ENCODE assay signal across 11 mouse cellular contexts in genomic region chr4:139827501-139828282, GRCm38 (mm10). TPM values are rescaled to one million over a fixed set of nuclear protein-coding genes. Genes with fewer than 3 reads are reported as not detected.
A peak's percentile ranks its signal among the peaks of the same experiment; 100 is the strongest.
DNase-seq lines count a peak whose midpoint lies in the region; ATAC-seq and TF ChIP-seq lines count a peak whose summit lies in the region.
"Had no signal": no experiment of that assay in that cellular context is flagged by ENCODE, and none has a peak within 500 bp of the region (broad histone marks: within the 10 kb centered on the region; RNA-seq: fewer than 3 reads in every experiment).

No protein-coding gene starts in this region.

- TF ChIP-seq CTCF in intestine, postnatal 0 days (IDR thresholded peaks at IDR 0.05; ENCODE audit: low read depth), result no peak

- H3K9me3 ChIP-seq in intestine, postnatal 0 days (ENCODE audit: control insufficient read depth), result no peaks in the 10 kb centered on the region
- H3K9me3 ChIP-seq in intestine, embryonic 15.5 days, result no peaks in the 10 kb centered on the region
- H3K9me3 ChIP-seq in embryonic facial prominence, embryonic 15.5 days (replicated peaks), result no peaks in the 10 kb centered on the region
- H3K9me3 ChIP-seq in hindbrain, embryonic 16.5 days (ENCODE audit: control insufficient read depth, low read length), result no peaks in the 10 kb centered on the region

- no peak overlapping the region for H3K9ac ChIP-seq in intestine, postnatal 0 days (ENCODE audit: low read depth, low read length)
- no peak overlapping the region for H3K9ac ChIP-seq in intestine, embryonic 15.5 days
- H3K9ac ChIP-seq in embryonic facial prominence, embryonic 15.5 days, result no peak overlapping the region
- H3K9ac ChIP-seq in hindbrain, embryonic 16.5 days (ENCODE audit: low read depth, low read length), result no peak overlapping the region

- no peaks in the 10 kb centered on the region for H3K4me1 ChIP-seq in intestine, postnatal 0 days (replicated peaks; ENCODE audit: control insufficient read depth, insufficient read depth, low read length)
- H3K4me1 ChIP-seq in intestine, embryonic 15.5 days (replicated peaks), result no peaks in the 10 kb centered on the region
- H3K4me1 ChIP-seq in embryonic facial prominence, embryonic 15.5 days, result peaks cover 35% of the 10 kb centered on the region
- peaks cover 19% of the 10 kb centered on the region for H3K4me1 ChIP-seq in hindbrain, embryonic 16.5 days (ENCODE audit: control insufficient read depth, insufficient read depth, low read depth, low read length)

- ATAC-seq in intestine, postnatal 0 days, result no peak
- no peak for ATAC-seq in intestine, embryonic 15.5 days
- no peak for ATAC-seq in embryonic facial prominence, embryonic 15.5 days (ENCODE audit: insufficient number of reproducible peaks, low FRiP score, low TSS enrichment, low read depth)
- ATAC-seq in hindbrain, embryonic 16.5 days, result no peak

- H3ac ChIP-seq in myocyte (ENCODE audit: control insufficient read depth, insufficient read length), result no peak overlapping the region

- 2% methylated on average over 30 of the region's 30 CpGs for WGBS in intestine, postnatal 0 days
- 2% methylated on average over 30 of the region's 30 CpGs for WGBS in intestine, embryonic 15.5 days
- WGBS in embryonic facial prominence, embryonic 15.5 days, result 8% methylated on average over 30 of the region's 30 CpGs
- WGBS in hindbrain, embryonic 16.5 days, result 7% methylated on average over 28 of the region's 30 CpGs

- H3K4me3 ChIP-seq in intestine, postnatal 0 days (ENCODE audit: low read depth, low read length), result no peak overlapping the region
- H3K4me3 ChIP-seq in intestine, embryonic 15.5 days (replicated peaks), result no peak overlapping the region
- peak overlapping the region; percentile 20 for H3K4me3 ChIP-seq in embryonic facial prominence, embryonic 15.5 days (replicated peaks)
- H3K4me3 ChIP-seq in hindbrain, embryonic 16.5 days (ENCODE audit: low read length), result peak overlapping the region; percentile 27
- no peak overlapping the region for H3K4me3 ChIP-seq in myocyte

- DNase-seq in right cerebral cortex, postnatal 25 days, result no peak
- DNase-seq in kidney, postnatal 36 days, result no peak
- no peak for DNase-seq in thymus, postnatal 25 days
- DNase-seq: heart, postnatal 4 days; lung, postnatal 10 days had no signal

- peaks cover 100% of the 10 kb centered on the region for H3K27me3 ChIP-seq in intestine, postnatal 0 days (replicated peaks; ENCODE audit: control insufficient read depth, insufficient read depth, low read length)
- H3K27me3 ChIP-seq in intestine, embryonic 15.5 days (replicated peaks), result peaks cover 98% of the 10 kb centered on the region
- H3K27me3 ChIP-seq in embryonic facial prominence, embryonic 15.5 days, result peaks cover 99% of the 10 kb centered on the region
- peaks cover 54% of the 10 kb centered on the region for H3K27me3 ChIP-seq in hindbrain, embryonic 16.5 days (replicated peaks; ENCODE audit: control insufficient read depth, insufficient read depth, low read length)
- H3K27me3 ChIP-seq in myocyte (ENCODE audit: control insufficient read depth, insufficient read depth, insufficient read length), result peaks cover 63% of the 10 kb centered on the region

- no peak overlapping the region for H3K27ac ChIP-seq in intestine, postnatal 0 days (ENCODE audit: low read depth, low read length)
- H3K27ac ChIP-seq in intestine, embryonic 15.5 days, result no peak overlapping the region
- H3K27ac ChIP-seq in embryonic facial prominence, embryonic 15.5 days (replicated peaks), result no peak overlapping the region
- no peak overlapping the region for H3K27ac ChIP-seq in hindbrain, embryonic 16.5 days (ENCODE audit: low read depth, low read length)

- H3K79me2 ChIP-seq in myocyte (ENCODE audit: control insufficient read depth, insufficient read depth), result no peaks in the 10 kb centered on the region

- no peaks in the 10 kb centered on the region for H3K36me3 ChIP-seq in intestine, postnatal 0 days (ENCODE audit: control insufficient read depth, insufficient read depth)
- H3K36me3 ChIP-seq in intestine, embryonic 15.5 days, result no peaks in the 10 kb centered on the region
- no peaks in the 10 kb centered on the region for H3K36me3 ChIP-seq in embryonic facial prominence, embryonic 15.5 days
- no peaks in the 10 kb centered on the region for H3K36me3 ChIP-seq in hindbrain, embryonic 16.5 days (ENCODE audit: control insufficient read depth, insufficient read depth, low read length)
- H3K36me3 ChIP-seq in myocyte (ENCODE audit: control insufficient read depth, insufficient read depth), result no peaks in the 10 kb centered on the region

- no peak for TF ChIP-seq POLR2A in myocyte (IDR thresholded peaks at IDR 0.05; ENCODE audit: insufficient read length, low read depth)

- H3K4me2 ChIP-seq in intestine, postnatal 0 days (replicated peaks; ENCODE audit: low read depth), result 0 out of 2 replicates have a peak overlapping the region, but pooled peaks have one; percentile 17
- no peak overlapping the region for H3K4me2 ChIP-seq in intestine, embryonic 15.5 days (replicated peaks)
- H3K4me2 ChIP-seq in embryonic facial prominence, embryonic 15.5 days (replicated peaks), result peak overlapping the region; percentile 35
- H3K4me2 ChIP-seq in hindbrain, embryonic 16.5 days (ENCODE audit: low read length), result peak overlapping the region; percentile 46
- peak overlapping the region; percentile 48 for H3K4me2 ChIP-seq in myocyte (ENCODE audit: low read depth)

TF ChIP-seq in myocyte, 11 proteins besides CTCF, POLR2A, EP300 and RAD21:
- TF ChIP-seq POLR2AphosphoS2 (IDR thresholded peaks at IDR 0.05; ENCODE audit: insufficient read length, low read depth), result no peak
- TF ChIP-seq REST (IDR thresholded peaks at IDR 0.05; ENCODE audit: insufficient read depth, insufficient read length), result no peak
- no peak for TF ChIP-seq SRF (IDR thresholded peaks at IDR 0.05; ENCODE audit: control insufficient read depth, insufficient read length, low read depth)
- no peak for TF ChIP-seq MYOD1 (IDR thresholded peaks at IDR 0.05; ENCODE audit: control insufficient read depth in 1 of 3, insufficient read length in 2 of 3, low read depth in 2 of 3)
- no peak for TF ChIP-seq TCF3 (IDR thresholded peaks at IDR 0.05; ENCODE audit: insufficient read length, low read depth)
- no peak for TF ChIP-seq CEBPB (IDR thresholded peaks at IDR 0.05; ENCODE audit: insufficient read depth, poor library complexity, severe bottlenecking)
- no peak for TF ChIP-seq MYOG (IDR thresholded peaks at IDR 0.05; ENCODE audit: control insufficient read depth in 1 of 3, insufficient read depth in 1 of 3, insufficient read length in 2 of 3, low read depth in 2 of 3)
- TF ChIP-seq USF1 (IDR thresholded peaks at IDR 0.05; ENCODE audit: low read depth), result no peak
- TF ChIP-seq MAX (IDR thresholded peaks at IDR 0.05; ENCODE audit: low read depth), result no peak
- no peak for TF ChIP-seq E2F4 (IDR thresholded peaks at IDR 0.05; ENCODE audit: insufficient read depth)

RNA-seq across cellular contexts. Expression of gene Pax7, which starts 5.6 kb away (rescaled TPM):
- polyA plus RNA-seq in intestine, postnatal 0 days (2015; fragmentation: Nextera tagmentation; extraction: Ambion mirVana), result not detected in 2 replicates
- polyA plus RNA-seq in intestine, embryonic 15.5 days (2015; fragmentation: Nextera tagmentation; extraction: Ambion mirVana), result not detected in 2 replicates
- polyA plus RNA-seq in embryonic facial prominence, embryonic 15.5 days (2015; fragmentation: Nextera tagmentation; extraction: Ambion mirVana), result 1.7 and 2.6 TPM in 2 replicates
- 0.24 and 0.60 TPM in 2 replicates for polyA plus RNA-seq in hindbrain, embryonic 16.5 days (2015; fragmentation: Nextera tagmentation; extraction: Ambion mirVana)
- 0.37 TPM for polyA plus RNA-seq in myocyte (2012; fragmentation: generic; extraction: Trizol)
- polyA plus RNA-seq: large intestine, adult 2 months had no signal

Comparison
In these comparisons a context has a peak if more than half of its experiments do, and no peak if none do; other contexts are left out.
1. H3K4me3 ChIP-seq: peak in embryonic facial prominence, embryonic 15.5 days (single experiment) and hindbrain, embryonic 16.5 days (single experiment); none in intestine, postnatal 0 days (single experiment), intestine, embryonic 15.5 days (single experiment) and myocyte (single experiment).